Mouse (Mus musculus): ENCODE data around the gene Pramef20. TPM values are rescaled to one million over a fixed set of nuclear protein-coding genes. Genes with fewer than 3 reads are reported as not detected.

Gene Pramef20
- polyA plus RNA-seq (2017; shearing (Covaris generic)) = not detected

DNA sequence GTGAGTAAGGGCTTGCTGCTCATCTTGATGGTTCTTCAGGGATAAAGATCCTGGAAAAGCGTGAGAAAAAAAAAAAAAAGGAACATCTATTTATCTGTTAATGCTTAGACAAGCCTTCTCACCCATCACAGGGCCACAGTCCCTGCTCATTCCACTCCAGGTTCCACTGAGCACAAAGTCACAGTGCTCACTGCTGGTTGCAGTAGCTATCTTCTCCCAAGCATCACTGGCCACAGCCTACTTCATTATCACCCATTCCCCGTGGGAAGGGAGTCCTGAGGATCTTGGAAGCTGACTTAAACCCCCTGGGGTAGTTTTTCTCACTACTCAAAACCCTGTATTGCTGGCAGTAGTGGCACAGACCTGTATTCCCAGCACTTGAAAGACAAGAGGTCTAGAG lies at the start of gene Pramef20:
Gene Pramef20 (minus strand): TSS at position 23 of the 400 bp plus-strand sequence.

DNA sequence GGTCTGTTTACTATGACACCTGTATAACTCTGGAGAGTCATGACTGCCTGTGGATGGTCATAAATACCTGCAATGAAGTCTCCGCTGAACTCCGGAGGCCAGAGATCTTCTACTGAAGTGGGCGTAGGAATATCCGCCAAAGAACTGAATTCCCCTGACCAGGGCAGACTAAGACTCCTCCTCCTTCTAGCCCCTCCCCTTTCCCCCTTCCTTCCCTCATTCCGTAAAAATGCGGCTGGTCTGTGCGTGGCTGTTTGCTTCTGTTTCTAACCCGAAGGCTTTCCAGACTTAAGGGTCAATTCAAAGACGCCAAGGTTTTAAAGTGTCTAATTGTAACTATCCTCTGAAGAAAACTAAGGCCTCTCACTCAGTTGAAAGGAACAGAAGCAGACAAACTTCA lies 30.6 kb upstream of the Pramef20 start, which contains the start of gene Pramef12:
Gene Pramef12 (minus strand): TSS at position 175 of the 400 bp plus-strand sequence.

DNA sequence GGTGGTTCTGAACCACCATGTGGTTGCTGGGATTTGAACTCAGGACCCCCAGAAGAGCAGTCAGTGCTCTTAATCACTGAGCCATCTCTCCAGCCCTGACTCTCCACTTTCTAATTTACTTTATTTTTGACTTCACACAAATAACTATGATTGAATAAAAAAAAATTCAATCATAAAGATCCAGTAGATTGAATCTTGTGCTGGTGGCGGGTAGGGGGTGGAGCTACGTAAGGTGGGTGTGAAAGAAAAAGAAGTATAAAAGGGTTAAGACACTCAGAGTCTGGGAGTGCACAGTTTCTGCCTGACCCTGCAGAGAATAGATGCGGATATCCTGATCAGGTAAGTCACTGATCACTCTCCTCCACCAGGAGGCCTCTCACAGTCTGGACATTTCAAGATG lies 20.1 kb downstream of the Pramef20 start, which contains the start of gene Gm13119:
Gene Gm13119 (plus strand): TSS at position 301 of the 400 bp plus-strand sequence.

DNA sequence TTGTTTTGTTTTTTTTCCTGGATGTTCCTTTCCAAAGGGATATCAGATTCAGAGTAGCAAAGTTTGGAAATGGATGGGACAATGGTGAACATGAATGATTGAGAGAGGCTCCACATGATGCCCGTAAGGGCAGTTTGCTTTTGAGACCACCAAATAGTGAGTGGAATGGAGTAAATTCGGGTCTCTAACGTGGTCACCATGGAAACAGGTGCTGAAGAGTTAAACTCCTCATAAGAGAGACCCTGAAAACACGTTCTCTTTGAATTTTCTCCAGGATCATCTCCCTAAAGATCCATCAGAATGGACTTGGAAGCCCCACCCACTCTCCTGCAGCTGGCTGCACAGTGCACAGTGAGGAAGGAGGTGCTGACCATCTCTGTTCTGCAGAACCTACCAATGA lies 47.8 kb downstream of the Pramef20 start, which contains the start of gene Gm13128:
Gene Gm13128 (plus strand): TSS at position 301 of the 400 bp plus-strand sequence.

Other genes starting within 250 kb of the Pramef20 start
- not detected for gene Oog3, start 215.3 kb downstream of the Pramef20 start, polyA plus RNA-seq (2017; shearing (Covaris generic))
- gene Oog2, start 187.2 kb downstream of the Pramef20 start, polyA plus RNA-seq (2017; shearing (Covaris generic)) = not detected
- not detected for gene C87977, start 164.6 kb downstream of the Pramef20 start, polyA plus RNA-seq (2017; shearing (Covaris generic))
- gene Pramel5, start 97.4 kb downstream of the Pramef20 start, polyA plus RNA-seq (2017; shearing (Covaris generic)) = not detected
- gene Gm13128, start 47.7 kb downstream of the Pramef20 start, polyA plus RNA-seq (2017; shearing (Covaris generic)) = not detected
- gene Gm13119, start 20.0 kb downstream of the Pramef20 start, polyA plus RNA-seq (2017; shearing (Covaris generic)) = not detected
- not detected for gene Pramef12, start 30.5 kb upstream of the Pramef20 start, polyA plus RNA-seq (2017; shearing (Covaris generic))
- not detected for gene 1700012P22Rik, start 60.8 kb upstream of the Pramef20 start, polyA plus RNA-seq (2017; shearing (Covaris generic))
- not detected for gene Gm9944, start 75.4 kb upstream of the Pramef20 start, polyA plus RNA-seq (2017; shearing (Covaris generic))
- not detected for gene Aadacl3, start 85.8 kb upstream of the Pramef20 start, polyA plus RNA-seq (2017; shearing (Covaris generic))
- gene 9430007A20Rik, start 141.9 kb upstream of the Pramef20 start, polyA plus RNA-seq (2017; shearing (Covaris generic)) = not detected
- not detected for gene Gm13124, start 187.2 kb upstream of the Pramef20 start, polyA plus RNA-seq (2017; shearing (Covaris generic))
- gene Aadacl4, start 235.8 kb upstream of the Pramef20 start, polyA plus RNA-seq (2017; shearing (Covaris generic)) = not detected

All from CD4-positive, CD25-positive, alpha-beta regulatory T cell (primary cell).